Mouse (Mus musculus): ENCODE measurements around the gene Shisa9.
A peak's percentile ranks its signal among the peaks of the same experiment; 100 is the strongest.

Shisa9 gene

GRCm38 (mm10) chr16:12201216-12201615, 217.3 kb downstream of the Shisa9 start:
- DNase-seq (ENCODE audit: low read depth): no peak

GRCm38 (mm10) chr16:12202151-12202550, 218.2 kb downstream of the Shisa9 start:
- no peak for DNase-seq (ENCODE audit: low read depth)

DNA sequence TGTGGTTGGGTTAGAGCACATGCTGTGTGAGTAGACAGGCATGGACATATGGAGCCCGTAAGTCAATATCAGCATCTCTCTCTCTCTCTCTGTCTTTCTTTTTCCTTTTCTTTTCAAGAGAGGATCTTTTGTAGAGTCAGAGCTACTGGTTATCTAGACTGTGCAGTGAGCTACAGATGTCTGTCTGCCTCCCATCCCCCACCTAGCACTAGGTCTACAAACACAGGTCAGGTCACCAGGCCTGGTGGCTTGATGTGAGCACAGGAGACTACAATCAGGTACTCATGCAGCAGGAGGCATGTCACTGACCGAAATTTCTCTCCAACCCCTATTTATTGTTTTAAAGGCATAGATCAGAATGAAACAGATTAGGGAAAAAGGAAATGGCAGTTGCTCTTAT, 219.1 kb downstream of the Shisa9 start:
- DNase-seq (ENCODE audit: low read depth): no peak

GRCm38 (mm10) chr16:12204423-12204822, 220.5 kb downstream of the Shisa9 start:
- DNase-seq (ENCODE audit: low read depth): no peak

- DNase-seq (ENCODE audit: low read depth): no peak
Observed at GRCm38 (mm10) chr16:12206421-12206950, 222.6 kb downstream of the Shisa9 start.

DNA sequence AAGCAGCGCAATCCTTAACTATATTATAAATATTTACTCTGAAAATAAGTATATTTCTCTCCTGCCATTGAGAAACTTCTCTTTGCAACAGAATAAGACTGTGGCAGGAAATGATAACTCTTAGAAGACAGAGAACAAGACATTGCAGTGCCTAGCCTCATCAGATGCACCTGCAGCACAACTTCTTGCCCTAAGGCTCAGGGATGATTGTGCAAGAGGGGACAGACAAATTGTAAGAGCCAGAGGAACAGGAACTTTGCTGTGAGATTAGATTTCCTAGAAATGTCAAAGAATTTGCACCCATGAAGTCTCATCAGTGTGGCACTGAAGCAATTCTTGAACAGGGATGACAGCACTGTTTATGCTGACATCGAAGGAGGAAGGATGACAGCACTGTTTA, 223.0 kb downstream of the Shisa9 start:
- no peak for DNase-seq (ENCODE audit: low read depth)

GRCm38 (mm10) chr16:12209355-12209754, 225.4 kb downstream of the Shisa9 start:
- DNase-seq (ENCODE audit: low read depth): no peak

DNA sequence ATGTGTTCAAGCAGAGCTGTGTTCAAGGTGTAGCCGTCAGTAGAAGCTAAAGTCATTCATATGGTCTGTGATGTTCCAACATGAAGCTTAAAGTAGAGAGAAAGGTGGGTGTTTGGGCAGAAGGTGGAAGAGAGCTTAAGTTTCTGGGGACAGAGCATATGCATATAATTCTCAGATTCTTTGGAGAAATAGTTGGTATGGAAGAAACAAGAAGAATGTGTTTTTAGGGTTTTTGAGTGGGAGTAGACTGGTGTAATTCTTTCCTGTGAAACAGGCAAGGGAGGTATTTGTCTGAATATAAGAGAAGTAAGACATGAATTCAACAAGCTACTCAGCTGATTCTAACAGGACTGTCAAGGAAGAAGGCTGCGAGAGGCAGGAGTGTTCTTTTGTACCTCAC, 225.9 kb downstream of the Shisa9 start:
- DNase-seq (ENCODE audit: low read depth): no peak

- no peak for DNase-seq (ENCODE audit: low read depth)
Observed at GRCm38 (mm10) chr16:12214018-12214417, 230.1 kb downstream of the Shisa9 start.

- no peak for DNase-seq (ENCODE audit: low read depth)
Observed at GRCm38 (mm10) chr16:12217289-12218150, 233.6 kb downstream of the Shisa9 start.

DNA sequence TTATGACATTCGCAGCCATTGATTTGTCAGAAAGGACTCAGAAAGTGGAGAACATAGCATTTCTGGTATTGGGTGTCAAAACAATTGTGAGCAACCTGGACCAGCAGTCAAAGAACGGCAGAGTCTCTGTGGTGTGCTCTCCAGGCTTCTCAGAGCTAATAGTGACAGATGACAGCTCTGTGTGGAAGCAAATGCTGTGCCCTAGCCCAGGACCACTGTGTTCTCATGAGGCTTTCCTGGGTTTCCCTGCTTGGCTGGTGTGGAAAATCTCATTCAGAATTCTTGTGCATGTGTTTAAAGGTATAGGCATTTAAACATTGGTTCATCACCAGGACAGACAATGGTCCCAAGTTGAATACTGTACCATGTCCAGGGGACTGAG, 234.2 kb downstream of the Shisa9 start:
- no peak for DNase-seq (ENCODE audit: low read depth)

DNA sequence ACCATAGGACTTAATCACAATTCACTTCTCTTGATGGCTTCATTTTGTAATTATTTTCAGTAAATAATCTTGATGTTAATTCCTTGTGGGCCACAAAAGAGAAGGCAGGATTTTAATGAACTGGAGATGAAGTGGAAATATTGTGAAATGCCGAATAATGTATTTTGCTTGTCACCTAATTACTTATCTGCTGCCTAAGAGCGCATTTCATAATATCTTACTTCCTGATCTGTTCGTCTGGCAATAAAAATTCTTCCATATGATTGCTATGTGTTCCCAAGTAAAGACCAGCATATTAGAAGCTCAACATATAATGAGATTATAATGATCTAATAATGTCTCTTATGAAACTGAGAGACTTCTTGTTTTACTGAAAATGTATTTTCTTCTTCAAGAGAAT, 235.9 kb downstream of the Shisa9 start:
- no peak for DNase-seq (ENCODE audit: low read depth)

GRCm38 (mm10) chr16:12223537-12223936, 239.6 kb downstream of the Shisa9 start:
- no peak for DNase-seq (ENCODE audit: low read depth)

DNA sequence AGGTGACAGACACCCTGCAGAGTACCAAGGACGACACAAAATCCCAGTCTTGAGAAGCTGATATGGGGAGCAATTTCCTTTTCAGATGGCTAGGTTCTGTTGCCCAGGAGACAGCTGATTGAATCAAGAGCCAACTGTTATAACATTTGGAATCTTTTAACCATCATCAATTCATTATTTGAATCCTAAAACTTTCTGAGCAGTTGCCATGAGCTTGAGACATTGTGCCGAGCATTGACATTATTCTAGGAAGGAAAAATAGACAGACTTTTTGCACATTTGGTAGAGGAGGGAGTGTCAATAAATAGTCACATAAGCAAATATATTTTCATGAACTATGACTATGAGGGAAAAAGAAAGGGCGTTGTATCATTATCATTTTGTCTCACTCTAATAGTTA, 243.0 kb downstream of the Shisa9 start:
- DNase-seq (ENCODE audit: low read depth): no peak

- no peak for DNase-seq (ENCODE audit: low read depth)
Observed at GRCm38 (mm10) chr16:12233288-12233687, 249.4 kb downstream of the Shisa9 start.

GRCm38 (mm10) chr16:12234289-12234688, 250.4 kb downstream of the Shisa9 start:
- DNase-seq (ENCODE audit: low read depth): no peak

DNA sequence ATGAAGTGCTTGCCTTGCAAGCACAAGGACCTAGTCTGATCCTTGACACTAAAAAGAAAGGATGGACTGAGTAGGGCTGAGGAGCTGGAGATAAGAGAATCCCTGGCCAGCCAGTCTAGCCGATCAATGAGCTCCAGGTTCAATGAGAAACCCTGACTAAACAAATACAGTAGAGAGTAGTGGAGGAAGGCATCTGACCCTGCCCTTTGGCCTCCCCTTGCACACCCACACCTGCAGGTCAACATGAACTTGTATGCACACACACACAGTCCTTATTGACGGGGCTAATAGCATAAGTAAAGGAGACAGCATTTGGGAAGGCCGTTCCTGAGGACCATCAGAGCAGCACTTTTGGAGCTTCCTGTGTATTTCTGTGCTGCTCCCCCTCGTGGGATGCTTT, 254.7 kb downstream of the Shisa9 start:
- DNase-seq (ENCODE audit: low read depth): no peak

GRCm38 (mm10) chr16:12259361-12259760, 275.4 kb downstream of the Shisa9 start:
- no peak for DNase-seq (ENCODE audit: low read depth)

GRCm38 (mm10) chr16:12265828-12266227, 281.9 kb downstream of the Shisa9 start:
- no peak for DNase-seq (ENCODE audit: low read depth)

DNA sequence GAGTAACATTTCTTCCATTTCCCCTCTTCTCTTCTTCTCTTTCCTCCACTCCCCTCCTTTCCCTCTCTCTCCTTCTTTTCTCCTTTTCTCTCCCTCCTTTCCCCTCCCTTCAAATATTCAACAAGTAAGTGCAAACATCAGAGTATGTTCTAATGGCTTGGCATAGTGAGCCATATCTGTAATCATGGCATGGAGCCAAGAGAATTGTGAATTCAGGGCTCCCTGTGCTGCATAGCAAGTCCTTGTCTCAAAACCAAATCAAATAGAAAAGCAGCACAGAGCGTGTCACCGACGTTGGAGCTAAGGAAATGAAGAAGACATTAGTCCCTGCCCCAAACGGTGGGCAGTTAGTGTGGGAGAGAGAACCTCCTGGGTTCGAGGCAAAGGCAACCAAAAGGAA, 316.6 kb downstream of the Shisa9 start:
- no peak for DNase-seq (ENCODE audit: low read depth)

DNA sequence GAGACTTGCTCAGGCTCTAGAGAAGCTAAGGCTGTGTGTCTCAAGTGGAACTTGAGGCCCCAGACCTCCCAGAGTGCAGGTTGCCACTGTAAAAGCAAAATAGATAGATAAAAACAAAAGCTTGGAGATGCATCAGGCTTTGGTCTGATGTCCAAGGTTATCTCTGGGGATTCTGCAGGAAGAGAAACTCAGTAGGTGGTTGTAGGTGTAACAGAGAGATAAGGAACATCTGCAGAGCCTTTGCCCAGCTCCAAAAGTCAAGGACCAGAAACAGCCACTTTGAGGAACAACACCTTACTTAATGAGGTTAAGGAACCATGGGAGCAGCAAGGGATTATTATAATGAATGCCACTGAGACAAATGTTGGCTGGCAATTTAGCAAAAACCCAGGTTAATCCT, 319.5 kb downstream of the Shisa9 start:
- no peak for DNase-seq (ENCODE audit: low read depth)

DNA sequence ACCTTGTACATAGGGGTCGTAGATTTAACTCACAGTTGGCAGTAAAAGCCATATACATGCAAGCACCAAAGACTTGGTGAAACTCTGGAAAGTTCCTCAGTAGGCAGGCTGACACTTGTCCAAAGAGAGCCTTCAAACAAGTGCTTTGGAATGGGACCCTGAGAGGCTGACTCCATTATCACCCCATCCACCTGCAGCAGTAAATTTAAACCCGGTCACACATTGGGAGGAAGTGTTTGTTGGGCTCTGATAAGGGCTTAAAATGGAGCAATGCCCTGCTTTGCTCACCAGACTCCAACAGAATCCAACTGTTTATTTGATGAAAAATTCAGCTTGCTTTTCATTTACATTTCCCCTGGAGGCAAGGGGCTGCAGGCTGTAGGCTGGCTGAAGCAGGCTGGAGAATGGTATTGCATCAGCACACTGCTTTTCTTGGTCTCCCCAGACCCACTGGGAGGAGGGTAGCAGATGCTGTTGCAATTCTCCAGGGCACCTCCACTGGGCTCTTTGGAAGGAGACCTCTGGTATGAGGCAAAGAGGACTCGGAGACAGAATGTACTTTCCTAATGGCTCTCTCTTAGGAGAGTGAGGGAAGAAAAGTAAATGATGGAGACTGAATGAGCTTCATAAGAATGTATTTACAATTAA, 323.5 kb downstream of the Shisa9 start:
- DNase-seq (ENCODE audit: low read depth): peak; percentile 3

DNA sequence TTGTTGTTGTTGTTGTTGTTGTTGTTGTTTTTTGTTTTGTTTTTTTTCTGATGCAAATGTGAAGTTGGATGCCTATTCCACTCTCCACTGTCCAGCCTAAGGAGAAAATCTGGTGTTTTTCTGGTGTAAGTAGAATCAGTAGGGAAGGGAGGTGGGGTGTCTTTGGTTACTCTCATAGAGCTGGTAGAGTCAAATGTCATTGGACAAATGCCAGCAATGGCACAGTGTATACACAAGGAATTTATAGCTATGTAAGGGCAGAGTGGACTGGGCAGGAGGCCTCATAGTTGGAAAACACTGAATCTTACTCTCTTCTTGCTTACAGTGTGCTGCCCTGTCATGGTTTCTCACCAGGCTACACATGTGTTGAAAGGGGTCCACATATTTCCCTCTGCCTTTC, 325.9 kb downstream of the Shisa9 start:
- DNase-seq (ENCODE audit: low read depth): no peak
